Mouse (Mus musculus) urinary bladder, postnatal 4 days (tissue): ENCODE data around the gene Stk19.

Experiments used
- DNase-seq, 2 experiments: peaks; one replicate each; pipeline ENCODE4 v3.0.0; 2021 to 2022; ENCODE audit warnings: low spot score in 2 of 2

The Stk19 gene

DNA sequence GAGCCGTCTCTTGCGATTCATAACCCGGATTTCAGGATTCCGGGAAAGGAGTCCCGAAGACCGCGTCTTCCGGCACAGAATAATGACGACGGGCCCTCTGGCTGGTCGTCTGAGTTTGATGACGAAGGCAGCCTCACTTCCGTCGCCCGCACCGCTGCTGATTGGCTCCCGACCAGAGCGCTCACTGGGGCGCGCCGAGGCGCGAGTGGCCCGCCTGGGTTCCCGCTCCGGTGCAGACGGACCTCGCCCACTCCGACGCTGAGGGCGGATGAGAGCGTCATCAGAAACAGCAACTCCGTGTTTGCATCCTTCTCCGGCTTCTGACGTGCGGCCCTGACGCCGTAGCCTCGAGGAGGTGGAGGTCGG is at the start of gene Stk19, which contains the start of gene Dxo:
Gene Stk19 (minus strand): TSS at position 90 of the 366 bp plus-strand sequence.
Gene Dxo (plus strand): TSS at position 164 of the 366 bp plus-strand sequence.
- peak; percentile 95 to 97 for DNase-seq

DNA sequence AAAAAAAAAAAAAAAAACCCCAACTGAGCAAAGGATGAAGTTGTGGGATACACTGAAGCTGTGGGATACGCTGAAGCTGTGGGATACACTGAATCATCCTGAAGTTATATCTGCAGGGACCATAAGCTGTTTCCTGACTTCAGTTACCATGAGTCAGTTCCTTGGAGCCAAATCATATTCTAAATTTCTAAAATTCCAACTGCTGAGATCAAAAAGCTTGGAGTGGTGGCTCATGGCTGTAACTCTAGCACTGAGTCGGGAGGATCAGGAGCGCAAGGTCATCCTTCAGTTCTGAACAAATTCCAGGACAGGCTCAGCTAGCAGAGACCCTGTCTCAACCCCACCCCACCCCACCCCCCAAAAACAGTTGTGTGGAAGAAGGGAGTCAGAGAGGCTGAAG is 48.9 kb upstream of the Stk19 start:
- no peak for DNase-seq

GRCm38 (mm10) chr17:34884704-34885103 is 48.0 kb upstream of the Stk19 start:
- DNase-seq, result no peak

DNA sequence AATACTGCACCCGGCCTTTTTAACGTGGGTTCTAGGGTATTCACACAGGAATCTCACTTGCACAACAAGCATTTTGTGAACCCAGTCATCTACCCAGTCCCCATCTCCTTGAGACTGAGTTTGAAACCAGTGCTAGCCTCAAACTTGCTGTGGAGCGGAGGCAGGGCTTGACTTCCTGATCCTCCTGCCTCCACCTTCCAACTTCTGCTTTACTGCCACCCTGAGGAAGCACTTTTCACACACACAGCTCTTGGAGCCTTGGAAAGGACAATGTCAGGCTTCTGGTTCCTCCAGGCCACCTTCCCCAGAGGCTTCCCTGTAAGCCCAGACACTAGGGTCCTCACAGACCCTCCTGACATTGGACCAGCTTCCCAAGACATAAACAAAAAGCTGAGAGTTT is 46.6 kb upstream of the Stk19 start:
- no peak for DNase-seq

DNA sequence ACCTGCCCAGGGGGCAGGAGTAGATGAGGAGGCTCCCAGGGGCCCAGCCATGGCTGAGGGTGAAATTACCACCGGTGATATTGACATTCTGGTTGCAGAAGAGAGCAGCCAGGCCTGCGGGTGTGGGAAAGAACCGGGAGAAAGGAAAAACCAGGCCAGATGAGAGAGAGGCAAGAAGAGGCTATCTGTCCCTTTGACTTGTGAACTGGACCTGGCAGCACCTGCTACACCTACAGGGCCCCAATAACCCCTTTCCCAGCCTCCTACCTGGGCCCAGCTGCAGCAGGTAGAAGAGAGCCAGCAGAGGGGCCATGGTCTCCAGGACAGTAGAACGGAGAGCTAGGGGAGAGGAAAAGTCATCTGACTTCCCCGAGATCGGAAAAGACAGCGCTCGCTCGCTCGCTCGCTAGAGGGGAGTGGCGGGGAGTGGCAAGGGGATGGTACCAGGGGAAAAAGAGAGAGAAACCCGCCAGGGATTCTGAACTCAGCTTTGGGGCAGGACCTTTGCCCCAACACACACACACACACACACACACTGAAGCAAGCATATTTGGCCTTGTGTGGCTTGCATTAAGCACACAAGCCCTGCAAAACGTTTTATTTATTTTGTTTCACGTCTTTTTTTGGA is 45.1 kb upstream of the Stk19 start, which contains the start of gene Gm20547:
Gene Gm20547 (minus strand): TSS at position 360 of the 628 bp plus-strand sequence.
- DNase-seq, result no peak

DNA sequence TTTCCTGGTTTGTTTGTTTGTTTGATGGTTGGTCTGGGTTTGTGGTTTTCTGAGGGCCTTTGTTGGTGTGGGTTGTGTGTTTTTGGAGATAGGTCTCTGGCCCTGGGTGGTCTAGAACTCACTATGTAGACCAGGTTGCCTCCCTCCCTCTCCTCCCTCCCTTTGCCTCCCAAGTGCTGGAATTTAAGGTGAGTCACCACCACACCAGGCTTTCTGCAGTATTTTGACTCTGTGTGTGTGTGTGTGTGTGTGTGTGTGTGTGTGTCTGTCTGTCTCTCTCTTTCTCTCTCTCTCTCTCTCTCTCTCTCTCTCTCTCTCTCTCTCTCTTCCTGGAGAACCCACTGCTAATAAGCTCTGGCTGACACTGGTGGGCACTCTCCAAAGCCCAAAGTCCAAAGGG is 44.4 kb upstream of the Stk19 start:
- DNase-seq, result no peak

DNA sequence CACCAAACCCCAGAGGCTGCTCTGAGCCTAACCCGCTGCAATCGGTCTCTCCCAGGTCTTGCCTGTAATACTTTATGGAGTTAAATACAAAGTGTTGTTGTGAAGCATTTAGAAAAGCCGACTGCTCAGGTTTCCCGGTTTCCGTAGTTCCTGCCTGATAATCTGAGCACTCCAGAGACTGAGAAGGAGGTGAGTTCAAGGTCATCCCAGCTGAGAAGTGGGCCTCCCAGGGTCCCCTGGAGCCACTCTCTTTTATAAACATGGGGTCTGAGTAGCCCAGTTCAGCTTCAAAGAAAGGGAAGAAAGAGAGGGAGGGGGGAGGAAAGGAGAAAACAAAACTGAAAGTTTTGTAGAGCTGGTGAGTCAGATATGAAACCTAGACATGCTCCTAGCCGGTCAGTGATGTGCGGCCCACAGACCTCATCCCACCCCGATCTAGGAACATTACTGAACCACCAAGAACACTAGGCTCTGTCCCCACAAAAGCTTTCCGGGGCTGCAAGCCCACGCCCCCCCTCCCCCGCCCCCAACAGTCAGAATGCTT is 42.7 kb upstream of the Stk19 start, which contains the start of gene Zbtb12:
Gene Zbtb12 (plus strand): TSS at position 148 of the 544 bp plus-strand sequence.
- DNase-seq, result no peak

GRCm38 (mm10) chr17:34874321-34874720 is 37.6 kb upstream of the Stk19 start:
- DNase-seq, result no peak

DNA sequence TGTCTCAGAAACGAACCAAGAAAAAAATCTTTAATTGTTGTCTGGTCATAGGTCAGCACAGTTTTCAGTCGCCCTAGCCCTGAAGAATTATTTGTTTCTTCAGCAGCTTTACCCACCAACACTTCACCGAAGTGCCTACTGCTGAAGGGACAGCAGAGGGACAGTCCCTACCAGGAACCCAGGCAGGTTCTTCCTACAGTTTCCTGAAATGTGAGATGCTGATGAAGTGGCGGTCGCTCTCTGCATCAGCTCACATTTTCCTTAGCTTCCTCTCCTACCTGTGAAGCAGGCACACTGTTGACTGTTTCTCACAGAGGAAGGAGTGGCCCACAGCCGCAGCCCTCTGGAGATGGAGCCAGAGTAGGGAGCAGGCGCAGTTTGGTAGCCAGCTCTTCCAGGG is 29.2 kb upstream of the Stk19 start:
- DNase-seq, result no peak

DNA sequence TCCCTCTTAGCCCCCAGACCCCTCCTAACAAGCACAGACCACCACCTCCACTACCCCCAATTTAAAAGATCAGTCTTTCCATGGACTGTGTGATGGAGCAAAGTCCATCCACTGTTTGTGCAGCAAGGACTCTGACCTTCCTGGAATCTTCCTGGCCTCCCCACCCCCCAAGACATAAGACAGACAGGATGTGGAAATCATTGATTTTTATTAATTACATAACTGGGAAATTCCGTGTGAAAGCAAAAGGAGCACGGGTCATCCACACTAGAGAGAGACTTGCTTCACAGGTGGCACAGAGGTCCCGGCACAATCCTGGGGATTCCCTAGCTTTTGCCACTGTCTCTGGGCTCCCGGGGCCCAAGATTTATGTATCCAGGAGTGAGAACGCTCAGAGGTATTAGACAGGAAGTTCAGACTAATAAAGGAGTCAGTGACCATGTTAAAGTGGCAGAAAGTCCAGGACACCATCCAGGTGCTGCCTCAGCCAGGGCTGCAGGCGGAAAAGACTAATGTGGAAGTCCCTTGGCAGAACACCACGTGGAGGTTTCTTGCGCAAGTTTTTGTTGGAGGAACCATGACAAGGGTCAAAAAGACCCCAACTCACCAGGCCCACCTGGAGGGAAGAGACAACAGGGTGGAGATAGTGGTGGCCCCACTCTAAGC is 25.8 kb upstream of the Stk19 start, which contains the start of gene Cfb:
Gene Cfb (minus strand): TSS at position 103 of the 666 bp plus-strand sequence.
- no peak for DNase-seq

- DNase-seq, result no peak
These were observed 25.1 kb upstream of the Stk19 start for GRCm38 (mm10) chr17:34861704-34862415.

GRCm38 (mm10) chr17:34860514-34860913 is 23.8 kb upstream of the Stk19 start:
- DNase-seq, result no peak

DNA sequence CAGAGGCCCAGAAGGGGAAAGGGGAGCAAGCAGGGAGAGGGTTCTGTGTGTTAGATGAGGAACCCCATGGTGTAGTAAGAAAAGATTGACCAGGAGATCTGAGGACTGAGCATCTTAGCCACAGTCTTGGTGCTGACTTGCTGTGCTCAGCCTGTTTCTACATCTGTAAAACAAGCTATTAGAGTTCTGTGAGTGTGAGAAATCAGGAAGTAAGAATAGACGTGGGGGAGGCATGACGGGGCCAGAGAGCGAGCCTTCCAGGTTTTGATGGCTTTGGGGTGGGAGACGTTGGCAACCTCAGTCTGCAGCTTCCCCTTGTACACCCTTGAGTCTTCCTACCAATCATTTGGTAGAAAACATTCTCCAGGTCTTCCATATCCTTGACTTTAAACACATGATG is 21.9 kb upstream of the Stk19 start:
- no peak for DNase-seq

- DNase-seq, result no peak
These were observed 19.1 kb upstream of the Stk19 start for GRCm38 (mm10) chr17:34855825-34856224.

GRCm38 (mm10) chr17:34854761-34855160 is 18.0 kb upstream of the Stk19 start:
- no peak for DNase-seq

- DNase-seq, result no peak
These were observed 16.8 kb upstream of the Stk19 start for GRCm38 (mm10) chr17:34853511-34853910.

- DNase-seq, result no peak
These were observed 13.9 kb upstream of the Stk19 start for GRCm38 (mm10) chr17:34850517-34851125.

GRCm38 (mm10) chr17:34849722-34850516 is 13.2 kb upstream of the Stk19 start, which contains the start of the genes Skiv2l and Nelfe:
Gene Skiv2l, minus strand, starts transcription at chr17:34850210.
Gene Nelfe, plus strand, starts transcription at chr17:34850391.
- peak; percentile 97 to 98 for DNase-seq

GRCm38 (mm10) chr17:34847615-34848014 is 10.9 kb upstream of the Stk19 start:
- DNase-seq, result no peak

- DNase-seq, result no peak
These were observed 10.4 kb upstream of the Stk19 start for GRCm38 (mm10) chr17:34847192-34847591.

DNA sequence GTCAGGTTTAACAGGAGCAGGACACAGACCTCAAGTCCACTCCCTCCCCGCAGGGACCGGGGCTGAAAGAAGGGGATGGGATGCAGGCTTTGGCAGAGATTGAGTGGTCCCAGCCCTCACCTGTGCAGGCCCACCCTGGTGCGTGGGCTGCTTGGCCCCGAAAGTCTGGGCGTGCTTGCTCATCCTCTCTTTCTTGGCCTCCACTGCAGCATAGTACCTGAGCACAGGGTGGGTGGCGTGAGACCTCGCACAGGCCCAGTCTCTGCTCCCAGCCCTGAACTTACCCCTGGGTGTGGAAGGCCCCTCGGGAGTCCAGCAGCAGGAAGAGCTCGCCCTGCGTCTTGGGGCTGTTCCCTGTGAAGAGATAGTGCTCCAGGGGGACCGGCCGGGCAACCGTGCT is 8.1 kb upstream of the Stk19 start:
- no peak for DNase-seq
